Mouse (Mus musculus) fat pad, adult 2 months (tissue): ENCODE measurements around the gene Drd4.

Experiments used
- DNase-seq: peaks from one replicate; pipeline ENCODE4 v3.0.0-alpha.2; 2011; ENCODE audit warnings: low read depth, low spot score; ENCODE audit errors: extremely low read depth

The Drd4 gene

GRCm38 (mm10) chr7:141292583-141293388 is 980 bp downstream of the Drd4 start:
- DNase-seq = no peak

- DNase-seq = no peak
Observed at GRCm38 (mm10) chr7:141293852-141294471, 2.2 kb downstream of the Drd4 start.

GRCm38 (mm10) chr7:141294479-141294878 is 2.7 kb downstream of the Drd4 start:
- DNase-seq = no peak

- no peak for DNase-seq
Observed at GRCm38 (mm10) chr7:141297926-141298650, 6.3 kb downstream of the Drd4 start.

- DNase-seq = no peak
Observed at GRCm38 (mm10) chr7:141299175-141299574, 7.4 kb downstream of the Drd4 start.

- no peak for DNase-seq
Observed at GRCm38 (mm10) chr7:141301386-141301785, 9.6 kb downstream of the Drd4 start.

- peak; percentile 13 for DNase-seq
Observed at GRCm38 (mm10) chr7:141302702-141303268, 11.0 kb downstream of the Drd4 start.

GRCm38 (mm10) chr7:141304537-141304936 is 12.7 kb downstream of the Drd4 start:
- DNase-seq = no peak

- DNase-seq = no peak
Observed at GRCm38 (mm10) chr7:141314416-141314815, 22.6 kb downstream of the Drd4 start.

GRCm38 (mm10) chr7:141315076-141315475 is 23.3 kb downstream of the Drd4 start:
- DNase-seq = no peak

GRCm38 (mm10) chr7:141315974-141316373 is 24.2 kb downstream of the Drd4 start:
- no peak for DNase-seq

GRCm38 (mm10) chr7:141317619-141318132 is 25.9 kb downstream of the Drd4 start:
- DNase-seq = no peak

- no peak for DNase-seq
Observed at GRCm38 (mm10) chr7:141319446-141319845, 27.6 kb downstream of the Drd4 start.

- peak; percentile 28 for DNase-seq
Observed at GRCm38 (mm10) chr7:141324686-141325085, 32.9 kb downstream of the Drd4 start.

GRCm38 (mm10) chr7:141326546-141327446 is 35.0 kb downstream of the Drd4 start:
- DNase-seq = no peak

- peak; percentile 55 for DNase-seq
Observed at GRCm38 (mm10) chr7:141327469-141328372, 35.9 kb downstream of the Drd4 start, which contains the start of the genes Deaf1 and Tmem80. Gene Deaf1, minus strand, starts transcription at chr7:141327690. Gene Tmem80, plus strand, starts transcription at chr7:141327739.

GRCm38 (mm10) chr7:141328373-141328990 is 36.7 kb downstream of the Drd4 start:
- DNase-seq = no peak

GRCm38 (mm10) chr7:141330706-141331105 is 38.9 kb downstream of the Drd4 start:
- DNase-seq = no peak

- DNase-seq = no peak
Observed at GRCm38 (mm10) chr7:141331990-141332389, 40.2 kb downstream of the Drd4 start.
